Mouse (Mus musculus): ENCODE measurements around the gene Sel1l.
"Not testable (repeated sequence)": the region's sequence is repeated elsewhere in the genome, so short reads cannot be mapped to it uniquely, and the experiment has no call there.

The Sel1l gene

GRCm38 (mm10) chr12:91818726-91819125 lies 30.2 kb downstream of the Sel1l start:
- DNase-seq (ENCODE audit: low read depth, low spot score): no peak

- no peak for DNase-seq (ENCODE audit: low read depth, low spot score)
Observed at GRCm38 (mm10) chr12:91815990-91816389, 33.0 kb downstream of the Sel1l start.

- no peak for DNase-seq (ENCODE audit: low read depth, low spot score)
Observed at GRCm38 (mm10) chr12:91815552-91815951, 33.4 kb downstream of the Sel1l start.

- no peak for DNase-seq (ENCODE audit: low read depth, low spot score)
Observed at GRCm38 (mm10) chr12:91808911-91809310, 40.0 kb downstream of the Sel1l start.

- no peak for DNase-seq (ENCODE audit: low read depth, low spot score)
Observed at GRCm38 (mm10) chr12:91807761-91808160, 41.2 kb downstream of the Sel1l start.

GRCm38 (mm10) chr12:91807095-91807494 lies 41.9 kb downstream of the Sel1l start:
- DNase-seq (ENCODE audit: low read depth, low spot score): no peak

- no peak for DNase-seq (ENCODE audit: low read depth, low spot score)
Observed at GRCm38 (mm10) chr12:91804262-91804661, 44.7 kb downstream of the Sel1l start.

- no peak for DNase-seq (ENCODE audit: low read depth, low spot score)
Observed at GRCm38 (mm10) chr12:91803207-91803932, 45.6 kb downstream of the Sel1l start.

GRCm38 (mm10) chr12:91802586-91803206 lies 46.3 kb downstream of the Sel1l start:
- no peak for DNase-seq (ENCODE audit: low read depth, low spot score)

GRCm38 (mm10) chr12:91800861-91801385 lies 48.0 kb downstream of the Sel1l start:
- no peak for DNase-seq (ENCODE audit: low read depth, low spot score)

GRCm38 (mm10) chr12:91799821-91800335 lies 49.1 kb downstream of the Sel1l start:
- no peak for DNase-seq (ENCODE audit: low read depth, low spot score)

GRCm38 (mm10) chr12:91799379-91799773 lies 49.6 kb downstream of the Sel1l start:
- DNase-seq (ENCODE audit: low read depth, low spot score): no peak

GRCm38 (mm10) chr12:91798720-91799378 lies 50.1 kb downstream of the Sel1l start:
- DNase-seq (ENCODE audit: low read depth, low spot score): no peak

- DNase-seq (ENCODE audit: low read depth, low spot score): no peak
Observed at GRCm38 (mm10) chr12:91796774-91797173, 52.2 kb downstream of the Sel1l start.

GRCm38 (mm10) chr12:91793266-91793665 lies 55.7 kb downstream of the Sel1l start:
- DNase-seq (ENCODE audit: low read depth, low spot score): no peak

- no peak for DNase-seq (ENCODE audit: low read depth, low spot score)
Observed at GRCm38 (mm10) chr12:91791822-91792221, 57.1 kb downstream of the Sel1l start.

GRCm38 (mm10) chr12:91789801-91790200 lies 59.2 kb downstream of the Sel1l start:
- DNase-seq (ENCODE audit: low read depth, low spot score): no peak

- not testable (repeated sequence) for DNase-seq (ENCODE audit: low read depth, low spot score)
Observed at GRCm38 (mm10) chr12:91788446-91788845, 60.5 kb downstream of the Sel1l start.

GRCm38 (mm10) chr12:91787959-91788437 lies 61.0 kb downstream of the Sel1l start, which contains the start of gene Ston2:
Gene Ston2, minus strand, starts transcription at chr12:91788387.
- no peak for DNase-seq (ENCODE audit: low read depth, low spot score)

GRCm38 (mm10) chr12:91786355-91786754 lies 62.6 kb downstream of the Sel1l start:
- no peak for DNase-seq (ENCODE audit: low read depth, low spot score)

GRCm38 (mm10) chr12:91781432-91781831 lies 67.5 kb downstream of the Sel1l start:
- DNase-seq (ENCODE audit: low read depth, low spot score): no peak

- no peak for DNase-seq (ENCODE audit: low read depth, low spot score)
Observed at GRCm38 (mm10) chr12:91780531-91780930, 68.4 kb downstream of the Sel1l start.

Measured in brain, embryonic 18.5 days (tissue).